Mouse (Mus musculus) heart, adult 8-10 months (tissue): ENCODE measurements around the gene Dnah2. TPM values are rescaled to one million over a fixed set of nuclear protein-coding genes. Genes with fewer than 3 reads are reported as not detected.

Source experiments
- DNase-seq: peaks from one replicate; pipeline ENCODE4 v3.0.0; 2022; ENCODE audit warnings: low spot score
- microRNA-seq: library from miRNA; unstranded; fragments of <30 nt; microRNA quantifications from one replicate; pipeline ENCODE4 v1.2.0, GENCODE M21; 2022
- total RNA-seq, 4 experiments: library from RNA; stranded (reverse); gene quantifications; 2 replicates each; pipeline ENCODE4 v1.2.4; 2022

Gene Dnah2
- total RNA-seq, 4 experiments from 2014 or later = 0.22 to 0.66 (median 0.40) TPM

- DNase-seq = peak; percentile 83
These were observed 158.4 kb downstream of the Dnah2 start for GRCm38 (mm10) chr11:69390400-69391034.

GRCm38 (mm10) chr11:69389531-69390399 is 159.1 kb downstream of the Dnah2 start:
- no peak for DNase-seq

DNA sequence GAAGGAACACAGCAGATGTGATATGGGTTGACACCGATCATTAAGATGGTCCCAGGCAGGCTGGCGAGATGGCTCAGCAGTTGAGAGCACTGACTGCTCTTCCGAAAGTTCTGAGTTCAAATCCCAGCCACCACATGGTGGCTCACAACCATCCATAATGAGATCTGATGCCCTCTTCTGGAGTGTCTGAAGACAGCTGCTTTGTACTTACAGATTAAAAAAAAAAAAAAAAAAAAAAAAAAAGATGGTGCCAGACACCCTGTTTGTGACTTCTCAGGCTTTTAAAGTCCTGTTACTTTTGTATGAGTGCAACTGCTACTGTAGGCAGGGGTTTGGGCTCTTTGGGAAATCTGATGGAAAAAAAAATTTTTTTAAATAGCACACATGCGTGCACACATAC is 160.2 kb downstream of the Dnah2 start:
- no peak for DNase-seq

DNA sequence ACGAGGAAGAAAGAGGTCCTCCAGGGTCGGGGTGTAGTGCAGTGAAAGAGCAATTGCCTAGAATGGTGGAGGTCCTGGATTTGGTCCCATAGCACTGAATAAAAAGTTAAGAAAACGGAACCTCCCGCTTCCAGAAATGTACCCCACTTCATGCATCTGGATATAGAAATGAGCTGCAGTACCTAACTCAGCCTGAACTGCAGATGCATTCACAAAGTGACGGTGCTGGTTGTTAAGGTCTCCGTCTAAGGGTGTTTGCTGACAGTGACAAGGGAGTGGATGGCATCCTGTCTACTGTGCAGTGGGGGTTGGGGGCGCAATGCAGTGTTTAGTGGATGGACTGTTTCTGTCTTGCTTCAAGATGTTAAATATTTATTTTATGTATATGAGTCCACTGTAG is 162.2 kb downstream of the Dnah2 start:
- no peak for DNase-seq

DNA sequence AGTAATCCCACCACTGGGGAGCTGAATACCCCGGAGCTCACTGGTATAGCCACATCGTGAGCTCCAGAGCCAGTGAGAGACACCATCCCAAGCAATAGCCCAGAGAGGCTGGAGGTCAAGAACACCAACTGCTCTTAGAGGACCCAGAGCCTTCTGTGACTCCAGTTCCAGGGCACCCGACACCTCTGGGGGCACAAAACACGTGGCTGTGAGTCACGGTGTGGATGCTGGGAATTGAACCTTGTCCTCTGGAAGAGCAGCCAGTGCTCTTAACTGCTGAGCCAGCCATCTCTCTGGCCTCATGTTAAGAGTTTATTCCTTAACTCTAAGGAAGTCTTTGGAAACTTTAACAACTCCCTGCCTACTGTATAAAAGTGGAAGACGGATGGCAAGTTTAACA is 163.9 kb downstream of the Dnah2 start:
- DNase-seq = no peak

DNA sequence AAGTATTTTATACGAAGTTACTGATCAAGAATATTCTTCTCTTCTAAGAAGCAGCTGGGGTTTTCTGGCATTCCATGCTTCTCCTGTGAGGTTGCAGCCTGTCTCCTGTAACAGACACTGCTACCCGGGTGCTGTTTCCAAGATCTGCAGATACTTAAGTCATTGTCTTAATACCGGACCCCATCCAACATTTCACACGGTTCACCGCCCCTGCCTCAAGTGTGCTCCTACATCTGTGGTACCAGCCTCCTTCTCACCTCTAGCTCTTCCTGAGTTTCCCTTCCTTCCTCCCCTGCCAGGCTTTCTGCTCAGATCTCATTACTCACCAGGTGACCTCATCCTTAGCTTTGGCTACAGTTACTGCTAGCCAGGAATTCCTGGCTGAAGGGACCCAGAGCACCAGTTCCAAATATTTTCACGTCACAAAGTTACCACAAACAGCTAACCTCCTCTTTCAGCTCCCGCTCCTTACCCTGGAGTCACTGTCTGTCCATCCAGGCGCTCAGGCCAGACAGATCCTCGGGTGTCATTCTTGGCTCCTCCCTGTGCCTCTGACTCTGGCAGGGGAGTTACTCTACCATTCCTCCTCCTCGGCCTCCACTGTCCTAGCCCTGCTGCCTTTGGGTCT is 166.3 kb downstream of the Dnah2 start:
- no peak for DNase-seq

DNA sequence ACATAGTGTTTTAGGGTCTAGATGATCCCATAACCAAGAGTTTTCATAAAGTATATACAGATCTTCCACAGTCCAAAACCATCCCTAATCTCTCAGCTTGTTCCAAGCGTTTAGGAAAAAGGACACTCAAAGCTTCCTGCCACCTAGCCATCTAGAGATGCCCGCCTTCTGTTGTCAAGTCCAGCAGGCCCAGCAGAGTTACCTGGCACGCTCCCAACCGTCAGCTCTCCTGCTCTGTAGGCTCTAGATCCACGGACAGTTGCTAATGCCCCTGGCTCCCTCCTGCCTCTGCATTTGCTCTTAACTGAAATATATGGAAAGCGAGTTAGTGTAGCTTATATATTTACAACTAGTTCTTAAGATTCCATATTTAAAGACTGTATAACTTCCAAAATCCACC is 167.6 kb downstream of the Dnah2 start:
- no peak for DNase-seq

DNA sequence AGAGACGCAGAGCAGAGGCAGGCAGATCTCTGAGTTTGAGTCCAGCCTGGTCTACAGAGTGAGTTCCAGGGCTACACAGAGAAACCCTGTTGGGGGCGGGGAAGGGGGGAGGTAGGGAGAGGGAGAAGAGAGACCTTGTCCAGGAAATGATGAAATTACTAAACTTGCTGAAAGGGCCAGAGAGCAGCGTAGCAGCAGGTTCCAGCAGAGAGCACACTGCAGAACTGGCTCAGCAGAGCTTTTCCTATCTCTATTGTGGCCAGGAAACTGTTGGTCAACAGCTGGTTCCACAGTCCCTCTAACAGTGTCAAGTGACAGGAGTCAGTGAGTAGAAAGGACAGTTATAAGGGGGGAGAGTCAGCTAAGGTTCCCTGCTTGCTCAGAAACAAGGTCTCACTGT is 169.3 kb downstream of the Dnah2 start:
- DNase-seq = no peak

DNA sequence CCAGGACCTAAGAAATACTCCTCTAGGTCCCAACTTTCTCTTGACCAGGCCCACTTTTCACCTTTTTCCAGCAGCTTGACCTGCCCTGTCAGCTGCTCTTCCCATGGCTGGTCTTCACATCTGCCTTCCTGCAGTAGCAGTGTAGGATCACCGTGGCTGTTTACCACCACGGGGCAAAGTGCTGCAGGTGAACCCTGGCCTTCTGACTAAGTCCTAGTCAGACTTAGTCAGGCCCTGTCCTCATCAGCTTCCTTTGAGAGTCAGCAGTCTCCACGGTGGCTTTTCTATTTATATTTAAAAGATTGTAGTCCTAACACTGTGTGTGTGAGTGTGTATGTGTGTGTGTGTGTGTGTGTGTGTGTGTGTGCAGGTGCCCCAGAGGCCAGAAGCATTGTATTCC is 171.1 kb downstream of the Dnah2 start:
- no peak for DNase-seq

DNA sequence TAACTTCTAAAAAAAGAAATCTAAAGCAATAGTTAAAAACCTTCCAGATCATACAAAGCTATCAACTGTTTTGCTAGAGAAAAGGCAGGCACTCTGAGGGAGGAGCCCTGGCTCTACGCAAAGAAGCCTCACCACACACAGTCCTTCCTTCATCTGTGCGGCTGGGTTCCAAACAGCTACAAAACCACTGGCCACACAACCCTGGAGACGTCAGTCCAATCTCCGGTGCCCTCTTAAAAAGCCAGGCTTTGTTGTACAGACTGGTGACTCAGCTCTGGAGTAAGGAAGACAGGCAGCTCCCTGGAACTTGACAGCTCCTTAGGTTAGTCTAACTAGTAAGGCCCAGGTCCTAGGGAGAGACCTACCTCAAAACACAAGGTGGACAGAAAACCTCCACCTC is 173.3 kb downstream of the Dnah2 start:
- no peak for DNase-seq

DNA sequence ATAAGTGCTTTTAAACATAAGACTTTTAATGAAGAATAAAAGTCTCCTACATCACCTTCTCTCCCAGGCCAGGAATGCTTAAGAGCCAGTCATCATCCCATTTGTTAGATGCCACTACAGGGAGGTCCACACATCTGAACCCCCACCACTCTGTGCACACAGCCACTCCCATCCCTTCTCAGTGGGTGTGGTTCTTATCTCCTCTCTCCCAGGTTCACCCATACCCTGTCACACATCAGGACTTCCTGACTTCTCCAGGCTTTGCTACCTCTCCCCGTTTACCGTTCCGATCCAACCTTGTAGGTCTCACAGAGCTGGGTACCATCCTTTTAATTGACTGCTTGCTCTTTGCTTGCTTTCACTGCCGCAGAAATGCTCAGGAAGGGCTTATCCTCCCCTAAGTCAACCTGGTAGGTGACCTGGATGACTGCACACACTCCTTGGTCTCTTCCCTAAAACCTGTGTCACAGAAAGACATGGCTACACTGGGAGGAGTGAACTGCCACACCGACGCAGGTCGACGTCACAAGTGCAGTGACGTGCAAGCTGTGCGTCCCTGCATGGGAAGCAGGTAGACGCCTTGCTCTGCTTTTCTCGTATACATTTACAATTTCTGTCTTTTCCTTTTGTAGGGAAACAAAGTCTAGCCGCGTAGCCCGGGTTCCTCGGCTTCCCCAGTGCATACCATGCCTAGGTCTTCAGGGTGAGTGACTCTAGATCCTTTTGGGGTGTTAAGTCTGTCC is 175.5 kb downstream of the Dnah2 start:
- no peak for DNase-seq

- DNase-seq = no peak
These were observed 176.1 kb downstream of the Dnah2 start for GRCm38 (mm10) chr11:69372780-69373170.

DNA sequence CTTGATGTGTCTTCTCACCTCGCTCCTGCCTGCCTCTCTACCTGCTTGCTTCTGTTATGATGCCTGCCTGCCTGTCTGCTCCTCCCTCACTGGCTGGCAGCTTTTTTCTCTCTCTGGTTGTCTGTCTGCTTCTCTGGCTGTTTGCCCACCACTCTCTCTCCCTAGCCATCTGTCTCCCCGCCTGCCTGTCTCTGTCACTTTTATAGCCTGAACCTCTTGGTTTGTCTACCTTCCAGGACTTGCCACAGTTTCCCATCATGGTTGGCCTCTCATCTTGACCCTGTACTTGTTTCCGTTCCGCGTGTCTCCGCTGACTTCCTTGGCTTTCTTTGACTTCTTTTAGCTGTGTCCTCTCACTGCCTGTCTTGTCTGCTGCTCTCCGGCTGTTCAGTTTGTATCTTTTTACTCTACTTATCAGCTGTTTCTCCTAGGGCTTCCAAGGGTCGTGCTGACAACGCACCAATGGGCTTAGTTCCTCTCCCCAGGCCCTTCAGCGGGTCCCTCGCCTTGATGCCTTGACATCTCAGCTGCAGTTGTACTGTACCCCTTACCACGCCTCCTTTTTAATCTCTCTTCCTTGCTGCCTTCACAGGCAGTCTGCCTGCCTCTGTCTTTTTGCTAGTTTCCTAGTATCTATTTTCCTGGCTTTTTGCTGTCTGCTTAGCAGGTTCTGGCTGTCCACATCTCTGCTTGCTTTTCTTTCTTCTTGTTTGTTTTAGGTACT is 176.7 kb downstream of the Dnah2 start:
- DNase-seq = no peak

GRCm38 (mm10) chr11:69371601-69372000 is 177.3 kb downstream of the Dnah2 start:
- no peak for DNase-seq

GRCm38 (mm10) chr11:69370817-69371215 is 178.1 kb downstream of the Dnah2 start:
- no peak for DNase-seq

Small RNA genes within 50 kb of the gene (microRNA-seq; reads per million reads assigned to microRNA genes)
- gene Gm27493 = not detected

Other genes starting within 250 kb of the Dnah2 start
- 1 to 10 TPM; 1.8 to 5.1 (median 2.6) TPM for gene Cntrob, start 225.3 kb downstream of the Dnah2 start, total RNA-seq
- 10 to 100 TPM; 46.5 to 50.6 (median 49.2) TPM for gene Trappc1, start 225.1 kb downstream of the Dnah2 start, total RNA-seq
- gene Kcnab3, start 222.9 kb downstream of the Dnah2 start, total RNA-seq = under 1 TPM in 3 of 4 experiments, not detected in 1; 0.17 to 0.38 (median 0.27) TPM
- under 1 TPM; 0.34 to 0.44 (median 0.39) TPM for gene Rnf227, start 208.6 kb downstream of the Dnah2 start, total RNA-seq
- 10 to 100 TPM; 16.7 to 20.4 (median 18.3) TPM for gene Chd3, start 179.7 kb downstream of the Dnah2 start, total RNA-seq
- gene Naa38, start 153.6 kb downstream of the Dnah2 start, total RNA-seq = 100 to 1,000 TPM; 109 to 140 (median 120) TPM
- 10 to 100 TPM; 33.3 to 39.8 (median 36.9) TPM for gene Cyb5d1, start 153.5 kb downstream of the Dnah2 start, total RNA-seq
- 10 to 100 TPM; 13.2 to 24.7 (median 19.5) TPM for gene Tmem88, start 150.9 kb downstream of the Dnah2 start, total RNA-seq
- gene Kdm6b, start 135.4 kb downstream of the Dnah2 start, total RNA-seq = 10 to 100 TPM; 19.1 to 26.2 (median 22.3) TPM
- 100 to 1,000 TPM; 105 to 137 (median 128) TPM for gene Efnb3, start 11.1 kb upstream of the Dnah2 start, total RNA-seq
- 1 to 10 TPM; 4.6 to 6.7 (median 5.6) TPM for gene Wrap53, start 31.1 kb upstream of the Dnah2 start, total RNA-seq
- gene Trp53, start 31.2 kb upstream of the Dnah2 start, total RNA-seq = 10 to 100 TPM; 12.8 to 16.3 (median 14.1) TPM
- gene Atp1b2, start 56.8 kb upstream of the Dnah2 start, total RNA-seq = 10 to 100 TPM; 12.4 to 16.3 (median 13.1) TPM
- not detected for gene Shbg, start 68.8 kb upstream of the Dnah2 start, total RNA-seq
- 1 to 10 TPM; 2.6 to 5.3 (median 3.3) TPM for gene Sat2, start 72.9 kb upstream of the Dnah2 start, total RNA-seq
- gene Fxr2, start 83.9 kb upstream of the Dnah2 start, total RNA-seq = 100 to 1,000 TPM in 1 of 4 experiments, 10 to 100 TPM in 3; 92.4 to 109 (median 94.5) TPM
- gene Sox15, start 106.2 kb upstream of the Dnah2 start, total RNA-seq = not detected
- 10 to 100 TPM; 13.6 to 18.8 (median 15.5) TPM for gene Mpdu1, start 113.5 kb upstream of the Dnah2 start, total RNA-seq
- gene Cd68, start 117.0 kb upstream of the Dnah2 start, total RNA-seq = 1 to 10 TPM; 4.5 to 7.0 (median 6.3) TPM
- gene Eif4a1, start 123.3 kb upstream of the Dnah2 start, total RNA-seq = 100 to 1,000 TPM; 162 to 194 (median 186) TPM
- 10 to 100 TPM; 27.2 to 40.0 (median 28.7) TPM for gene Senp3, start 133.0 kb upstream of the Dnah2 start, total RNA-seq
- gene Tnfsf13, start 136.7 kb upstream of the Dnah2 start, total RNA-seq = 1 to 10 TPM; 2.6 to 4.3 (median 2.9) TPM
- gene Tnfsf12, start 146.7 kb upstream of the Dnah2 start, total RNA-seq = 10 to 100 TPM; 14.9 to 19.6 (median 17.5) TPM
- 1 to 10 TPM; 1.4 to 4.2 (median 3.1) TPM for gene Tnfsfm13, start 147.0 kb upstream of the Dnah2 start, total RNA-seq
- gene Polr2a, start 209.5 kb upstream of the Dnah2 start, total RNA-seq = 10 to 100 TPM; 28.5 to 35.7 (median 32.9) TPM
- not detected for gene Slc35g3, start 212.9 kb upstream of the Dnah2 start, total RNA-seq
- gene Zbtb4, start 216.8 kb upstream of the Dnah2 start, total RNA-seq = 10 to 100 TPM; 43.7 to 52.4 (median 49.3) TPM
- gene Chrnb1, start 246.8 kb upstream of the Dnah2 start, total RNA-seq = 1 to 10 TPM; 2.2 to 4.3 (median 3.8) TPM